Mouse (Mus musculus) erythroblast, adult 5-6 weeks (primary cell): ENCODE measurements around the gene Grik4. TPM values are rescaled to one million over a fixed set of nuclear protein-coding genes. Genes with fewer than 3 reads are reported as not detected.
A peak's percentile ranks its signal among the peaks of the same experiment; 100 is the strongest.

Source experiments
- ATAC-seq: replicated peaks from 2 replicates; pipeline ENCODE4 v1.8.0; 2016; ENCODE audit warnings: moderate number of reproducible peaks, mild to moderate bottlenecking, moderate TSS enrichment, inconsistent platforms; ENCODE audit not compliant: poor library complexity, low FRiP score, severe bottlenecking
- total RNA-seq, 2 experiments: library from RNA; stranded (forward) in 1 of 2; stranded (reverse) in 1 of 2; fragments of 150-400 nt in 1 of 2; fragments of 200-764, 138-1000 nt in 1 of 2; gene quantifications; 2 replicates each; pipeline versions ENCODE4 v1.2.3 to v1.2.4; 2015 to 2017; ENCODE audit warnings: low replicate concordance in 2 of 2

The Grik4 gene
- total RNA-seq, 2 experiments from 2014 or later, result not detected

GRCm38 (mm10) chr9:42631479-42631878, 312.8 kb downstream of the Grik4 start:
- no peak for ATAC-seq

DNA sequence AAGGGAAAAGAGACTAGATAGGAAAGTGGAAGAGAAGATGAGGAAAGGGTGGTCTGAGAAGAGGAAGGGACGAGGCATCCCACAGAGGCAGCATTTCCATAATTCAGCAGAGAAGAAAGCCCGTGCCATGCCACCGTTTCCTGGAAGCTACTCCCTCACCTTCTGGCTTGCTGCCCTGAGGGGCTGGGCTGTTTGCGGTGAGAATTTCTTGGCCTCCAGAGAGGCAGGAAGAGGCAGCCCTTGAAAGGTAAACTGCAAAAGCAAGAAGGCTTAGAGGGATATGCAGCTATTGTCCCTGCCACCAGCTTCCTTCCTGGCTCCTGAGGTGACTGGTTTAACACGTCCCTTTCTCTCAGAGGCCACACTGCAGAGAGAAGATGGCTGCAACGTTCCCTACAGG, 316.7 kb downstream of the Grik4 start:
- ATAC-seq, result no peak

DNA sequence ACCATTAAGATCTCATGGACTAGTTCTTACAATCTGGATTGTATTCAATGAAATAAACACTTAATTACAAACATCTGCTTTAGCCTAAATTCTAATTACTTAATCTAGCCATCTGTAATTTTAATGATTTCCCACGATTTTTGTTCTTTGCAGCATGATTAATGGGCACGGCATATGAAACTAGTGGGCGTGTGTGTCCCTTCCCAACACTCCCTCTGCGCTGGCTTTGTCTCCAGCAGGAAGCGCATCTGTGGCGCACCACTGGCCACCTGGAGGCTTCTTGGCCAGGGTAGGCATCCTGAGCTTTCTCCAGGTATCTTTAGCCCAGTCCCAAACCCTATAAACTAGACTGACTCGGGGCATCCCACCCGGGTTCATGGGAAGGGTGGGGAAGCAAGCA, 317.1 kb downstream of the Grik4 start:
- no peak for ATAC-seq

GRCm38 (mm10) chr9:42626226-42626775, 318.0 kb downstream of the Grik4 start:
- no peak for ATAC-seq

GRCm38 (mm10) chr9:42614409-42614808, 329.9 kb downstream of the Grik4 start:
- no peak for ATAC-seq

GRCm38 (mm10) chr9:42613827-42614226, 330.5 kb downstream of the Grik4 start:
- no peak for ATAC-seq

GRCm38 (mm10) chr9:42612482-42612991, 331.8 kb downstream of the Grik4 start:
- ATAC-seq, result no peak

DNA sequence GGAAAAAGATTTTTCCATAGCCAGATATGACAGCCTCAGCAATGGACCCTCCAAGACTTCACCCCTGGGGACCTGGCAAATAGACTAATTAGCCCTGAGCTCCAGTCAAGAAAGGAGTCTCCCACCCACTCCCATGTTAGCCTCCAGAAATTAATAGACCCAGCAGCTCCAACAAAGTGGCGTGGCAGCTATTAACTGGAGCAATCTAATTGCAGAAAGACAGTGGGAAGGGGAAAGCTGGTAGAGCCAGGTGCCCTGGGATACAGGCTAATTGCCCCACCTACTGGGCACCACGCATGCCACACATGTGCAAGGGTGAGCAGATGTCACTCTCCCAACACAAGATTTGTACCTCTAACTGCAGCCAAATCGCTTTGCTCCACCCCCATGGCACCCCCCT, 342.8 kb downstream of the Grik4 start:
- no peak for ATAC-seq

DNA sequence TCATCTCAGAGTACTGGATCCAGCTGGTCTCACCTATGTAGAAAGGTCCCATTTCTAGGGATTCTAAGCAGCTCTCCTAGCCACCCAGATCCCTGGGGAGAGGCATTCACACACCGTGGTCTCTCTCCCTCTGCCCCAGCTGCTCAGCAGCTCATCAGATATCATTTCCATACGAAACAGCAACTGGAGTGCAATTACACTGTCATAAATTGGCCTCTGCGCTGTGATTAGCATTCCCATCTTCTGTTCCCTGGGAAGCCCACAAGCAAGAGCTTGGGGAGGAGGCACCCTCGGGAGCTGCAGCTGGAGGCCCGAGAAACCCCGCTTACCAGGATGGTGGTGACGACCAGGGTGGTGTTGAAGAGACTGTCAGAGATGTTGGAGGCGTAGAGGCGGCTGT, 346.8 kb downstream of the Grik4 start:
- no peak for ATAC-seq

GRCm38 (mm10) chr9:42578511-42578910, 365.8 kb downstream of the Grik4 start:
- ATAC-seq, result no peak

DNA sequence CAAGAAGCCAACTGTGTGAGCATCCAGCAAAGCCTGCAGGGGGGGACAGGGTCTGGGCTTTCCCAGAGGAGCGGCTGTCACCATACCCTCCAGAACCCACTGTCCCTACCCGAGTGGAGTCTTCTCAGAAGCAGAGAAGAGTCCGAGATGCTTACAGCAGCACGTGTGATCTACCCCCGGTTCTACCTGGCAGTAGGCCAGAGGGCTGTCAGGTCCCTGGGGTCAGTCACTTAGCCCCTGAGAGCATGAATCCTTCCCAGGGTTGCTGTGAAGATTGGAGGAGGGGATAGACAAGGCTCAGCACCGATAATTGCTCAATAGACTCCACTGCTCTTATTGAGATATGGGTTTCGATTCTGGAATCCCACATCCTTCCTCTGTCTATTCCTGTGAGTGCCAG, 366.2 kb downstream of the Grik4 start:
- no peak for ATAC-seq

GRCm38 (mm10) chr9:42573616-42574350, 370.5 kb downstream of the Grik4 start:
- no peak for ATAC-seq

DNA sequence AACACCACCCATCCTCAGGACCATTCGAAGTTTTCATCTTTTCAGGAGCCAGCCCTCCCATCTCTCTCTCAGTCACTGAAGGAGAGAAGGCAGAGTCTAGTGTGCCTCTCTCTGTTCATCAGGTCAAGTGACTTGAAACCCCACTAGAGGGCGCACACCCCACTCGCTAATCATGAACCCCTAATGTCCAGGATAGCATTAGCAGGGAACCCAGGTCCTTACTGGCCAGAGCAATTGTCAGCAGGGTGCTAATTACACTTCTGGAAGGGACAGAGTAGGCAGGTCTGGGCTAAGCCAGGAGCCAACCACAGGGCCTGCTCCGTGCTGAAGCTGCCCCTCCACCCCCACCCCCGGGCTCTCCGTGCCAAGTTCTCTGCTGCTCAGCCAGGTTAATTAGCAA, 371.1 kb downstream of the Grik4 start:
- ATAC-seq, result peak; percentile 63; the same call in 1 of the 2 replicates

DNA sequence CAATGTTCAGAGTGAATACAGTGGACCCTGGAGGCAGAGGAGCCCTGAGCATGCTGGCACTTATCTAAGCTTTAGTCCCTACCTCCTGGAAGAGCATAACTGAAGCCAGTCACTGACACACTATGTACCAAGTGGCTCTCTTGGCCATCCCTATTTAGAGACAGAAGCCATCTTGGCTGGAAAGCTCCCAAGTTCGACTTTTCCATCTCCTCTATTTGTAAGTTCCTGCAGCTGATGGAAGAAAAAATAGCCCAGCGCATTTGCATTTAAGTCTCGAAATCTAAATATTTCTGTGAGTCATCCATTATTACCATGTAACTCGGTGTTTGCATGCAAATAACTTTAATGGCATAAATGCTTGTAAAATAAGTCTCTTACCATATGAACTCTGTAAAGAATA, 378.4 kb downstream of the Grik4 start:
- no peak for ATAC-seq

- ATAC-seq, result no peak
Observed at GRCm38 (mm10) chr9:42555186-42555585, 389.1 kb downstream of the Grik4 start.

DNA sequence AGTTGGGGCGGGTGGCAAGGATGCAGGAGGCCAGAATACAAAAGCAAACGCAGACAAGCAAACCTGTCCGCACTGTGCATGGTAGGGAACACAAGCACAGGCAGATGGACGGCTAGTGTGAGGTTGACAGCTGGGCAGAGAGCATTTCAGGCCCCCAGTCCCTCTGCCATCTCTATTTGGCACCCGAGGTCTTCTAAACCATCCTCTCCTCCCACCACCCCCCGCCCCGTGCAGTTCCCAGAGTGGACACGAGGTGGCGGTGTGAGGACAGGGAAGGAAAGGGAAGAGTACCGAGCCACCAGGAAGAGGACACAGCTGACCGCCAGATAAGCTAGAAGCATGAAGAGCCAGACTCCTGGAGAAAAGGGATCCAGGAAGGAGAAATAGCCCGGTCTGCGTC, 394.2 kb downstream of the Grik4 start:
- peak; percentile 66; the same call in 1 of the 2 replicates for ATAC-seq

- ATAC-seq, result no peak
Observed at GRCm38 (mm10) chr9:42548981-42549380, 395.3 kb downstream of the Grik4 start.

- no peak for ATAC-seq
Observed at GRCm38 (mm10) chr9:42544521-42544920, 399.8 kb downstream of the Grik4 start.

DNA sequence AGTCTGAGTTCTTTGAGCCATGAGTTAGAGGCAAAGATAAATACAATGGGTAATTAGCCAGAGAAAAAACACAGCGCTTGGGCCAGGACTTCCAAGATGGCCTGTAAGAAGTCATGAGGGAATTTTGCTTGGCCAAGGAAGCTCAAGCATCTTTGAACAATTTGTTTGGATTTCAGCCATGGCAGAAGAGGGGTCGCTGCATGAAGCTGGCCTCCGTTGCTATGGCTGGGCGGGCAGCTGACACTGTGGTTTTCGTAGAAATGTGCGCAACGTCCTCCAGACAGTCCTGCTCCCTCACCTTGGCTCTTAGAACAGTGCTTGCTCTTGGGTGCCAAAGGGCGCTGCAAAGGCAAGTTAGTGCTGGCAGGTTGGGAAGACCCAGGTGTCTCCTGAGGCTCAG, 410.8 kb downstream of the Grik4 start:
- no peak for ATAC-seq

- no peak for ATAC-seq
Observed at GRCm38 (mm10) chr9:42533041-42533440, 411.3 kb downstream of the Grik4 start.

DNA sequence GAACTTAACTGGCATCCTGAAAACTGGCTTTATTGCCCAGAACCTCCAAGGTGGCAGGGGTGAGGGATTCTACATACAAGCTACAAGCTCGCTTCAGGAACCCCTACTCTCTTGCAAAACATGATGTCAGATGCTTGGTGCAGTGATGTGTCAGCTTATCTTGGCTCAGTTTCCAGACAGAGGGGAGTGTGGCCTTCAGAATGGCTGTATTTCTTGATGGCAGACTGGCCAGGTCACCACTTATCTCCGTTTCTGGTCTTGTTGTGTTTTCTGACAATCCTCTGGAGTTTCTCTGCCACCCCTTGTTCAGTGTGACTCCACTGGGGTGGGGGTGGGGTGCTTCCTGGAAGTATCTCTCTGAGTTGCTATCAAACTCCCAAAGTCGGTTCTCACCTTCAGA, 412.3 kb downstream of the Grik4 start:
- ATAC-seq, result no peak
